Mouse (Mus musculus) A20 (cell line): ENCODE data around the gene Med29.
A peak's percentile ranks its signal among the peaks of the same experiment; 100 is the strongest.

Source experiments
- DNase-seq: peaks from one replicate; pipeline ENCODE4 v3.0.0-alpha.2; 2011; ENCODE audit warnings: low read depth, low spot score

Med29 gene

GRCm38 (mm10) chr7:28354596-28354995 lies 37.9 kb downstream of the Med29 start:
- peak; percentile 17 for DNase-seq

GRCm38 (mm10) chr7:28354113-28354581 lies 38.4 kb downstream of the Med29 start:
- peak; percentile 22 for DNase-seq

- DNase-seq = peak; percentile 17
Observed at GRCm38 (mm10) chr7:28353267-28353666, 39.2 kb downstream of the Med29 start.

GRCm38 (mm10) chr7:28351676-28352191 lies 40.8 kb downstream of the Med29 start:
- no peak for DNase-seq

- peak; percentile 96 for DNase-seq
Observed at GRCm38 (mm10) chr7:28350155-28350883, 42.2 kb downstream of the Med29 start, which contains the start of gene Rps16. TSS of gene Rps16 (plus strand) at chr7:28350652.

GRCm38 (mm10) chr7:28348601-28349000 lies 43.9 kb downstream of the Med29 start:
- DNase-seq = peak; percentile 41

- DNase-seq = no peak
Observed at GRCm38 (mm10) chr7:28347746-28348145, 44.8 kb downstream of the Med29 start.

- DNase-seq = peak; percentile 83
Observed at GRCm38 (mm10) chr7:28344637-28345036, 47.9 kb downstream of the Med29 start.

- DNase-seq = no peak
Observed at GRCm38 (mm10) chr7:28341381-28341780, 51.1 kb downstream of the Med29 start.

GRCm38 (mm10) chr7:28339213-28339917 lies 53.1 kb downstream of the Med29 start:
- peak; percentile 91 for DNase-seq

- peak; percentile 99 for DNase-seq
Observed at GRCm38 (mm10) chr7:28338108-28338998, 54.2 kb downstream of the Med29 start, which contains the start of gene Supt5. TSS of gene Supt5 (minus strand) at chr7:28338746.
